Mouse (Mus musculus) adrenal gland, postnatal 10 days (tissue): Measurements from ENCODE around the gene Cacng5. TPM values are rescaled to one million over a fixed set of nuclear protein-coding genes. Genes with fewer than 3 reads are reported as not detected.

ENCODE experiments used
- DNase-seq: peaks from one replicate; pipeline ENCODE4 v3.0.0; 2021; ENCODE audit warnings: mixed read lengths
- total RNA-seq, 2 experiments: library from RNA; stranded (reverse); gene quantifications; 2 replicates each; pipeline ENCODE4 v1.2.3; 2021

Gene Cacng5
- total RNA-seq, 2 experiments from 2014 or later = 0.87 to 1.4 TPM

- DNase-seq = no peak
Measured at GRCm38 (mm10) chr11:107876840-107877239, 38.0 kb downstream of the Cacng5 start.

- DNase-seq = no peak
Measured at GRCm38 (mm10) chr11:107875861-107876494, 38.9 kb downstream of the Cacng5 start.

GRCm38 (mm10) chr11:107872743-107873142, 42.1 kb downstream of the Cacng5 start:
- DNase-seq = no peak

GRCm38 (mm10) chr11:107867509-107867908, 47.3 kb downstream of the Cacng5 start:
- DNase-seq = no peak

DNA sequence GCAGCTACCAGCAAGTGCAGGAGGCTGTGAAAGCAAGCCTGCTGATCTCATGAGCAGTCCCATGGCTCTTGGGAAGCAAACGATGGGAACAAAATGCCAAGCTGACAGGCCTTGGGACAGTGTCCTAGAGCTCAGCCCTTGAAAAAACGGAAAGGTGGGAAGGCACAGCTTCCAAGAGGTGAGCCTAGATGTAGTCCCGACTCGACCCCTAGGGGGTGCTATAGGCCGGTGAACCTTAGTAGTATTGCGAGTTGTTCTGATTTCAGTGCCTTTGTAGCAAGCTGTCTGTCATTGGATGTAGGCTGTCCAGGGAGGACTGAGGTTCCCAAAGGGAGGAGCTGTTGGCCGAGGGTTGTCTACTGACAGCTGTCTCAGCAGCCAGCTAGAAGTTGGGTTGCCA, 49.7 kb downstream of the Cacng5 start:
- peak; percentile 88 for DNase-seq

DNA sequence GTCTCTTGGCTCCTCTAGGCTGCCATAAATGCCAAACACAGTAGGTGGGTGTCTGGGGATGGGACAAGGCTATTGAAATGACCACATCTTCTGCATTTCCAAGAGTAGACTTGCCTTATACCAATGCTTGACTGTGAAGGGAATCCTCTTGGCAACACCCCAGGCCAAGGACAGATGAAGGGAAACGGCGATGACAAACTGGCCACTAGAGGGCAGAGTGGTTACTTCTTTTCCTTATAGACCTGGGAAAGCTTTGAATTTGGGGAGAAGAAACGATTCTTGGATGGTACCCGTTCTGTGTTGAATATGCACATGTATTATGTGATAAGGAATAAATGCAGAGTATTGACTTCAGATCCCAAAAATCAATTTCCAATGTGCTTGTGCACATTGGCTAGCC, 50.8 kb downstream of the Cacng5 start:
- DNase-seq = peak; percentile 83

- DNase-seq = no peak
Measured at GRCm38 (mm10) chr11:107861738-107862137, 53.1 kb downstream of the Cacng5 start.

DNA sequence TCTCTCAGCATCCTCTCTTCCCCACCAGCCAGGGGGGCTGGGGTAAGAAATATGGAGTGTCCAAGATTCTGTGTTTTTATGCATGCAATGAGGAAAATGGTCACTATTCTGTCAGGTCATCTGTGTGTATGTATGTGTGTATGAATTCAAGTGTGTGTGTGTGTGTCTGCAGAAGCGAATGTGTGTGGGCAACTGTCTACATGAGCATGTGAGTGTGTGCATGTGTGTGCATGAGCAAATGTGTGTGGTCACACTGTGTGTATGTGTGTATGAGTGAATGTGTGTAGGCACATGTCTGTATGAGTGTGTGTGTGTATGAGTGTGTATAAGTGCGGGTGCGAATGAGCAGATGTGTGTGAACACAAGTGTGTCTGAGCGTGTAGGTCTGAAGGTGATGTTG, 55.0 kb downstream of the Cacng5 start:
- no peak for DNase-seq

- peak; percentile 59 for DNase-seq
Measured at GRCm38 (mm10) chr11:107859288-107859687, 55.6 kb downstream of the Cacng5 start.

GRCm38 (mm10) chr11:107853088-107853487, 61.8 kb downstream of the Cacng5 start:
- DNase-seq = peak; percentile 77

DNA sequence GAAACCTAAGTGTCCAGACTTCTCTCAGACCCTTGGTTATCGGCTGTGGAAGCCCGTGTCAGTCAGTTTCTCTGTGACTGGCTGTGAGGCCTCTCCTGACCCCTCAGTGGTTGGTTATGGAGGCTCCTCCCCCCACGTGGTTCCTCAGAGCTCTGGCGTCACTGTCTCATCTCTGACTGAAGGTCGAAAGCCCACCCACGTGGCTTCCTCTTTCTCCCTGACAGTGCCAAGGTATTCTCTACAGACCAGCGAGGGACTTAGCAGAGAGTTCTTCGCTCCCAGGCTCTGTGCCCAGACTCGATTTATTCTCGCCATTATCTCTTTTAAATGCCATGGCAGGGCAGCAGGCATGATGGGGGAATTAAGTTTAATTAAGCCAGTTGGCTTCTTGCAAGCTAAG, 65.2 kb downstream of the Cacng5 start:
- DNase-seq = peak; percentile 26

DNA sequence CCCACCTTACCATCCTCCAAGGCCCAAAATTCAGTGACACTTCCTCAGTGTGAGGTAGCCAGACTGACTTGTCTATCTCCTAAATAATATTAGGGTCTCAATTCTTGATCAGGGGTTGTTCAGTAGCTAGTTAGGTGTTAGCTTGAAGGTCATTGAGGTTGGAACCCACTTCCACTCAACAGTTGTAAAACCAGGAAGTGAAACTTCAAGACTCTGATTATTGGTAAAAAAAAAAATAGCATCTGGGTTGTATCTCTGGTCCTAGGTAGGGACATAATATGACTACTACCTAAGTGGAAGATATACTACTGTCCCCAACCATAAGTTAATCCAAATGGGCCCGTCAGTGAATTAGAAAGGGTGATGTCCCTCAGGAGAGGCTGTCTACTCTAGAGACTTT, 70.7 kb downstream of the Cacng5 start:
- no peak for DNase-seq

- DNase-seq = no peak
Measured at GRCm38 (mm10) chr11:107833351-107834040, 81.4 kb downstream of the Cacng5 start.

Other genes starting within 250 kb of the Cacng5 start
- 10 to 100 TPM in 1 of 2 experiments, 1 to 10 TPM in 1; 5.6 to 13.3 TPM for gene Cacng1, start 198.5 kb downstream of the Cacng5 start, total RNA-seq
- 1 to 10 TPM; 4.5 TPM for gene Cacng4, start 120.5 kb downstream of the Cacng5 start, total RNA-seq